ENCODE assay signal across 8 mouse cellular contexts in the genomic region with DNA sequence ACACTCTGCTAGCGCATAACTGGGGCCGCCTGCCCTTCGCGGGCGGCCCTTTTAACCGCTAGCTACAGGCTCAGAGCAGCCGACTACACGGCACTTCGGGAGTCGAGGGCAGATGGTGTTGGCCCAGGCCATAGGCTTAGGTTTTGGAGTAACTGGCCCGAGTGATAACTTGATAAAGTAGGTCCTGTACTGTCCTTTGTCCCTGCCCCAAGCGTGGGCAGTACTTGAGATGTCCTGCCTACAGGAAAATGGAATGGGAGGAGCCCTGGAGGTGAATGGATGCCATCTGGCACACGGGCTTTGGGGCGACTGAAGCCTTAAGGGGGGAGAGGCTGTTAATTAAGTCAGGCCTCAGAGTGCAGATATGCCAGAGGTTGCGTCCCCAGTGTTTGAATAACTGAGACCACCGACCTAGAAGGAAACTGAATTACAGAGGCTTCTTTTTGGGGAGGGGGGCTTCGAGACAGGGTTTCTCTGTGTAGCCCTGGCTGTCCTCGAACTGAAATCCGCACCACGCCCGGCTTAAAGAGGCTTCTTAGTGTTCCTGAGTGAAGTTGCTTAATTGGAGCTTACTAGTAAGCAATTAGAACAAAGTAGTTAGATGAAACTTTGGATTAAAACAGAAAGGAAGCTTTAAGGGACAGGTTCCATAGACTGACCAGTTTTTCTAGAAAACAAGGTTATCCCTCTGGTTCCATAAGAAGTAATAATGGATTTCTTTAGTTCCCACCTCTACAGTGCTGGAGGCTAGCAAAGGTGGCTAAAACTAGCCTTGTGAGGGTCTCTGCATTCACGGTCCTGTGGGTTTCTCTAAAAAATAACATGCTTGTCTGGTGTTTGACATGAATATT. TPM values are rescaled to one million over a fixed set of nuclear protein-coding genes. Genes with fewer than 3 reads are reported as not detected.
DNase-seq lines count a peak whose midpoint lies in the region; ATAC-seq lines count a peak whose summit lies in the region.

No protein-coding gene starts in this region.

- 1% methylated on average over 22 of the region's 22 CpGs for WGBS in hindbrain, embryonic 12.5 days

- peak overlapping the region; percentile 93 for H3K4me3 ChIP-seq in hindbrain, embryonic 12.5 days

- peak; percentile 83 for ATAC-seq in hindbrain, embryonic 12.5 days (ENCODE audit: low FRiP score)

- H3K36me3 ChIP-seq in hindbrain, embryonic 12.5 days: peaks cover 7% of the 10 kb centered on the region; the same call in 1 of the 2 replicates

- DNase-seq in adipocyte (ENCODE audit: low spot score): peak; percentile 87
- peak; percentile 70 to 76 for DNase-seq in cerebellum, postnatal 14 days
- peak; percentile 35 to 47 for DNase-seq in frontal cortex, postnatal 14 days (ENCODE audit: low spot score in 2 of 2)
- peak; percentile 36 for DNase-seq in layer of hippocampus, postnatal 25 days (ENCODE audit: extremely low spot score in 1 of 2, low spot score in 1 of 2)
- DNase-seq in lung, postnatal 14 days: peak; percentile 66
- peak; percentile 93 for DNase-seq in retina, postnatal 1 day
- DNase-seq in urinary bladder, postnatal 4 days (ENCODE audit: low spot score in 2 of 2): peak; percentile 66 to 67

- no peaks in the 10 kb centered on the region for H3K9me3 ChIP-seq in hindbrain, embryonic 12.5 days (replicated peaks)

- H3K27ac ChIP-seq in hindbrain, embryonic 12.5 days: peak overlapping the region; percentile 97

- no peaks in the 10 kb centered on the region for H3K27me3 ChIP-seq in hindbrain, embryonic 12.5 days

- H3K4me2 ChIP-seq in hindbrain, embryonic 12.5 days (replicated peaks): peak overlapping the region; percentile 79

- H3K4me1 ChIP-seq in hindbrain, embryonic 12.5 days: peaks cover 10% of the 10 kb centered on the region

- H3K9ac ChIP-seq in hindbrain, embryonic 12.5 days: peak overlapping the region; percentile 100

RNA-seq across cellular contexts. Expression of a gene that starts 13.9 kb away (rescaled TPM):
- 7.9 and 8.3 TPM in 2 replicates for polyA plus RNA-seq in hindbrain, embryonic 12.5 days (2016; fragmentation: Nextera tagmentation; extraction: Ambion mirVana)
- 1 to 10 TPM; 8.9 TPM for total RNA-seq in layer of hippocampus, postnatal 25 days (2021)

Comparison
In these comparisons a context has a peak if more than half of its experiments do, and no peak if none do; other contexts are left out.
1. Peak in every context shown above with its lines: DNase-seq, ATAC-seq, H3K4me3 ChIP-seq and H3K27ac ChIP-seq.
2. DNase-seq: peak in every context shown above with its lines; median percentile 93 in retina, postnatal 1 day; 87 in adipocyte; 73 in cerebellum, postnatal 14 days; 66 in urinary bladder, postnatal 4 days; 66 in lung, postnatal 14 days; 41 in frontal cortex, postnatal 14 days; 36 in layer of hippocampus, postnatal 25 days.